Comparison of ENCODE assay signal across 8 mouse cellular contexts in genomic region chr11:62576530-62577152, GRCm38 (mm10). TPM values are rescaled to one million over a fixed set of nuclear protein-coding genes. Genes with fewer than 3 reads are reported as not detected.
DNase-seq lines count a peak whose midpoint lies in the region; ATAC-seq lines count a peak whose summit lies in the region.

No protein-coding gene starts in this region.

- no peak overlapping the region for H3K27ac ChIP-seq in heart, embryonic 11.5 days (ENCODE audit: low read depth, low read length)

- peak overlapping the region; percentile 68 for H3K9ac ChIP-seq in heart, embryonic 11.5 days (ENCODE audit: low read depth, low read length)

- no peaks in the 10 kb centered on the region for H3K36me3 ChIP-seq in heart, embryonic 11.5 days (ENCODE audit: control insufficient read depth, insufficient read depth, low read length)

- WGBS in heart, embryonic 11.5 days (ENCODE audit: insufficient replicate concordance) = 49% methylated on average over 16 of the region's 16 CpGs

- peak overlapping the region; percentile 99 for H3K4me2 ChIP-seq in heart, embryonic 11.5 days

- DNase-seq in gastrocnemius, postnatal 14 days = peak; percentile 16
- no peak for DNase-seq in gastrocnemius, adult 18-20 months (ENCODE audit: low spot score)
- peak; percentile 75 for DNase-seq in c-Kit-positive CD71-negative TER-119-negative erythroid progenitor cells, embryonic 14.5 days (ENCODE audit: low read depth)
- peak; percentile 13 to 25 for DNase-seq in layer of hippocampus, postnatal 25 days (ENCODE audit: extremely low spot score in 1 of 2, low spot score in 1 of 2)
- peak; percentile 34 to 49 for DNase-seq in spleen, postnatal 14 days (ENCODE audit: low spot score in 2 of 2)
- no peak for DNase-seq in testis, postnatal 14 days (ENCODE audit: low spot score)

- peaks cover 8% of the 10 kb centered on the region; the same call in 1 of the 2 replicates for H3K4me1 ChIP-seq in heart, embryonic 11.5 days (ENCODE audit: control insufficient read depth, insufficient read depth, low read length)

- no peak for ATAC-seq in heart, embryonic 11.5 days (replicated peaks; ENCODE audit: insufficient number of reproducible peaks, low FRiP score, low TSS enrichment)
- ATAC-seq in megakaryocyte, adult 5-6 weeks (ENCODE audit: poor library complexity, severe bottlenecking) = peak; percentile 61

- H3K27me3 ChIP-seq in heart, embryonic 11.5 days (ENCODE audit: control insufficient read depth, insufficient read depth, low read length) = 0 out of 2 replicates have a peak, but pooled peaks cover 3% of the 10 kb centered on the region

- intact Hi-C loops in gastrocnemius, postnatal 14 days (cut with DNase I; ENCODE audit: low total_unique reads) = no loop called here

- no peaks in the 10 kb centered on the region for H3K9me3 ChIP-seq in heart, embryonic 11.5 days (replicated peaks; ENCODE audit: control insufficient read depth, low read length)

- peak overlapping the region; percentile 63 for H3K4me3 ChIP-seq in heart, embryonic 11.5 days (ENCODE audit: low read depth, low read length)

RNA-seq across cellular contexts. Expression of gene Trpv2, which starts 2.4 kb away (rescaled TPM):
- 1 to 10 TPM; 1.7 to 2.4 TPM for total RNA-seq in gastrocnemius, postnatal 14 days (2021)
- total RNA-seq in gastrocnemius, adult 18-20 months (2021) = 1 to 10 TPM in 1 of 2 experiments, under 1 TPM in 1; 0.87 to 2.1 TPM
- 4.1 and 4.4 TPM in 2 replicates for polyA plus RNA-seq in heart, embryonic 11.5 days (2014; fragmentation: Nextera tagmentation; extraction: Ambion mirVana)
- 10 to 100 TPM; 14.3 to 16.0 TPM for total RNA-seq in layer of hippocampus, postnatal 25 days (2021)
- total RNA-seq in megakaryocyte, adult 5-6 weeks (2015) = 24.9 and 27.9 TPM in 2 replicates
- 46.6 and 51.1 TPM in 2 replicates for total RNA-seq in megakaryocyte, adult 5-6 weeks (2017)

RNA-seq across cellular contexts. Expression of gene Ubb, which starts 25.7 kb away (rescaled TPM):
- 1,000 to 10,000 TPM; 1,001 to 1,005 TPM for total RNA-seq in gastrocnemius, postnatal 14 days (2021)
- 100 to 1,000 TPM; 919 to 954 TPM for total RNA-seq in gastrocnemius, adult 18-20 months (2021)
- 2,677 and 2,901 TPM in 2 replicates for polyA plus RNA-seq in heart, embryonic 11.5 days (2014; fragmentation: Nextera tagmentation; extraction: Ambion mirVana)
- total RNA-seq in layer of hippocampus, postnatal 25 days (2021) = 1,000 to 10,000 TPM; 1,687 to 1,997 TPM
- total RNA-seq in megakaryocyte, adult 5-6 weeks (2015) = 1,447 and 1,627 TPM in 2 replicates
- 835 and 1,053 TPM in 2 replicates for total RNA-seq in megakaryocyte, adult 5-6 weeks (2017)

RNA-seq across cellular contexts. Expression of gene Cenpv, which starts 37.6 kb away (rescaled TPM):
- total RNA-seq in gastrocnemius, postnatal 14 days (2021) = 10 to 100 TPM; 15.4 to 20.4 TPM
- total RNA-seq in gastrocnemius, adult 18-20 months (2021) = 10 to 100 TPM; 16.5 to 19.5 TPM
- polyA plus RNA-seq in heart, embryonic 11.5 days (2014; fragmentation: Nextera tagmentation; extraction: Ambion mirVana) = 13.6 and 15.1 TPM in 2 replicates
- 10 to 100 TPM; 41.1 to 44.8 TPM for total RNA-seq in layer of hippocampus, postnatal 25 days (2021)
- total RNA-seq in megakaryocyte, adult 5-6 weeks (2015) = 5.2 and 8.7 TPM in 2 replicates
- total RNA-seq in megakaryocyte, adult 5-6 weeks (2017) = 3.1 and 3.9 TPM in 2 replicates

Comparison
In these comparisons a context has a peak if more than half of its experiments do, and no peak if none do; other contexts are left out.
1. DNase-seq: peak in gastrocnemius, postnatal 14 days (single experiment), c-Kit-positive CD71-negative TER-119-negative erythroid progenitor cells, embryonic 14.5 days (single experiment), layer of hippocampus, postnatal 25 days (2 of 2) and spleen, postnatal 14 days (2 of 2); none in gastrocnemius, adult 18-20 months (single experiment) and testis, postnatal 14 days (single experiment).
2. RNA of gene Trpv2, which starts 2.4 kb away (total RNA-seq): 24.9 to 51.1 TPM in megakaryocyte, adult 5-6 weeks and 14.3 to 16.0 TPM in layer of hippocampus, postnatal 25 days; 1.7 to 2.4 TPM in gastrocnemius, postnatal 14 days and 0.87 to 2.1 TPM in gastrocnemius, adult 18-20 months; every median in the first group is over 4 times any median in the second.